Mouse (Mus musculus) heart, embryonic 11.5 days (tissue): Measurements from ENCODE around the gene Gtf3c5. TPM values are rescaled to one million over a fixed set of nuclear protein-coding genes. Genes with fewer than 3 reads are reported as not detected.

Experiments
- microRNA-seq: library from miRNA; unstranded; fragments of <30 nt; microRNA quantifications from one replicate; pipeline ENCODE4, GENCODE M21; 2016; ENCODE audit warnings: borderline number of aligned reads
- polyA plus RNA-seq: library from polyadenylated mRNA; unstranded; fragments of >200 nt; fragmentation: Nextera tagmentation; extraction: Ambion mirVana; gene quantifications from 2 replicates; pipeline ENCODE4 v1.2.1, GENCODE M21; 2014

The Gtf3c5 gene
- polyA plus RNA-seq, 1 experiment from 2014 or later: 22.5 TPM

Small RNA genes lying within 50 kb of the gene (microRNA-seq; reads per million reads assigned to microRNA genes)
- not detected for gene Gm22824

Other genes with a start within 250 kb of the Gtf3c5 start
- 2.3 and 3.1 TPM in 2 replicates for gene Ppp1r26, start 137.0 kb downstream of the Gtf3c5 start, polyA plus RNA-seq
- gene 1700007K13Rik, start 117.4 kb downstream of the Gtf3c5 start, polyA plus RNA-seq: 0.40 TPM in 1 of 2 replicates, not detected in the other
- 60.6 and 63.9 TPM in 2 replicates for gene Mrps2, start 115.7 kb downstream of the Gtf3c5 start, polyA plus RNA-seq
- 0.17 and 0.27 TPM in 2 replicates for gene Gbgt1, start 86.9 kb downstream of the Gtf3c5 start, polyA plus RNA-seq
- gene Gm10134, start 77.7 kb downstream of the Gtf3c5 start, polyA plus RNA-seq: not detected in 2 replicates
- gene Ralgds, start 70.6 kb downstream of the Gtf3c5 start, polyA plus RNA-seq: 12.2 and 12.5 TPM in 2 replicates
- gene Cel, start 20.3 kb downstream of the Gtf3c5 start, polyA plus RNA-seq: not detected in 2 replicates
- 7.6 and 10.9 TPM in 2 replicates for gene Gfi1b, start 38.2 kb upstream of the Gtf3c5 start, polyA plus RNA-seq
- gene Tsc1, start 57.5 kb upstream of the Gtf3c5 start, polyA plus RNA-seq: 14.2 and 16.2 TPM in 2 replicates
- 2.4 and 3.0 TPM in 2 replicates for gene Spaca9, start 116.0 kb upstream of the Gtf3c5 start, polyA plus RNA-seq
- gene Ak8, start 116.4 kb upstream of the Gtf3c5 start, polyA plus RNA-seq: 0.45 and 1.2 TPM in 2 replicates